Mouse (Mus musculus): ENCODE data around the gene Zcchc3. TPM values are rescaled to one million over a fixed set of nuclear protein-coding genes. Genes with fewer than 3 reads are reported as not detected.

Zcchc3 gene
- polyA plus RNA-seq (2015; fragmentation: Nextera tagmentation; extraction: Ambion mirVana), result 15.7 and 18.1 TPM in 2 replicates

GRCm38 (mm10) chr2:152414591-152415165 lies at the start of gene Zcchc3:
Gene Zcchc3 (minus strand): TSS chr2:152415027.
- Histone ChIP-seq H3K9ac (ENCODE audit: low read depth, low read length) (peak within 1 kb of the TSS; percentile 97), H3K4me1 (replicated peaks; ENCODE audit: control insufficient read depth, insufficient read depth, low read length) (no peaks in the 10 kb centered on the region; the same call in 1 of the 2 replicates), H3K36me3 (ENCODE audit: control insufficient read depth, insufficient read depth) (no peaks in the 10 kb centered on the region), H3K27ac (ENCODE audit: low read depth, low read length) (peak within 1 kb of the TSS; percentile 94), H3K27me3 (replicated peaks; ENCODE audit: control insufficient read depth, insufficient read depth, low read length) (no peaks in the 10 kb centered on the region), H3K9me3 (ENCODE audit: control insufficient read depth) (no peaks in the 10 kb centered on the region; the same call in 1 of the 2 replicates), H3K4me2 (replicated peaks; ENCODE audit: low read depth) (peak within 1 kb of the TSS; percentile 86), H3K4me3 (ENCODE audit: low read depth, low read length) (peak within 1 kb of the TSS; percentile 90)
- peak; percentile 76 for ATAC-seq
- WGBS, result under 1% methylated on average over 63 of the region's 65 CpGs
- TF ChIP-seq CTCF (IDR thresholded peaks at IDR 0.05; ENCODE audit: low read depth), result no peak

GRCm38 (mm10) chr2:152459241-152459640 lies 44.4 kb upstream of the Zcchc3 start:
- no peak for ATAC-seq
- WGBS, result 46% methylated on average over 13 of the region's 13 CpGs
- Histone ChIP-seq H3K36me3 (ENCODE audit: control insufficient read depth, insufficient read depth) (no peaks in the 10 kb centered on the region), H3K27me3 (replicated peaks; ENCODE audit: control insufficient read depth, insufficient read depth, low read length) (peaks cover 3% of the 10 kb centered on the region; the same call in 1 of the 2 replicates), H3K9me3 (ENCODE audit: control insufficient read depth) (no peaks in the 10 kb centered on the region), H3K4me3 (ENCODE audit: low read depth, low read length) (no peak overlapping the region), H3K4me1 (replicated peaks; ENCODE audit: control insufficient read depth, insufficient read depth, low read length) (no peaks in the 10 kb centered on the region), H3K4me2 (replicated peaks; ENCODE audit: low read depth) (no peak overlapping the region), H3K27ac (ENCODE audit: low read depth, low read length) (no peak overlapping the region), H3K9ac (ENCODE audit: low read depth, low read length) (no peak overlapping the region)
- no peak for TF ChIP-seq CTCF (IDR thresholded peaks at IDR 0.05; ENCODE audit: low read depth)

GRCm38 (mm10) chr2:152452101-152452781 lies 37.4 kb upstream of the Zcchc3 start:
- 0 out of 2 replicates have a peak, but pooled peaks cover under 1% of the 10 kb centered on the region for H3K27me3 ChIP-seq (replicated peaks; ENCODE audit: control insufficient read depth, insufficient read depth, low read length)
- ATAC-seq, result no peak
- no peak overlapping the region for H3K9ac ChIP-seq (ENCODE audit: low read depth, low read length)
- H3K4me1 ChIP-seq (replicated peaks; ENCODE audit: control insufficient read depth, insufficient read depth, low read length), result no peaks in the 10 kb centered on the region
- H3K36me3 ChIP-seq (ENCODE audit: control insufficient read depth, insufficient read depth), result no peaks in the 10 kb centered on the region
- no peak for TF ChIP-seq CTCF (IDR thresholded peaks at IDR 0.05; ENCODE audit: low read depth)
- WGBS, result 70% methylated on average over 4 of the region's 4 CpGs
- H3K4me3 ChIP-seq (ENCODE audit: low read depth, low read length), result no peak overlapping the region
- H3K4me2 ChIP-seq (replicated peaks; ENCODE audit: low read depth), result no peak overlapping the region
- H3K27ac ChIP-seq (ENCODE audit: low read depth, low read length), result no peak overlapping the region
- no peaks in the 10 kb centered on the region for H3K9me3 ChIP-seq (ENCODE audit: control insufficient read depth)

- H3K27me3 ChIP-seq (replicated peaks; ENCODE audit: control insufficient read depth, insufficient read depth, low read length), result 0 out of 2 replicates have a peak, but pooled peaks cover 3% of the 10 kb centered on the region
- no peaks in the 10 kb centered on the region for H3K4me1 ChIP-seq (replicated peaks; ENCODE audit: control insufficient read depth, insufficient read depth, low read length)
- no peak overlapping the region for H3K4me3 ChIP-seq (ENCODE audit: low read depth, low read length)
- H3K4me2 ChIP-seq (replicated peaks; ENCODE audit: low read depth), result no peak overlapping the region
- H3K27ac ChIP-seq (ENCODE audit: low read depth, low read length), result no peak overlapping the region
- no peaks in the 10 kb centered on the region for H3K36me3 ChIP-seq (ENCODE audit: control insufficient read depth, insufficient read depth)
- H3K9me3 ChIP-seq (ENCODE audit: control insufficient read depth), result no peaks in the 10 kb centered on the region
- TF ChIP-seq CTCF (IDR thresholded peaks at IDR 0.05; ENCODE audit: low read depth), result peak; percentile 74
- WGBS, result 7% methylated on average over 5 of the region's 5 CpGs
- no peak overlapping the region for H3K9ac ChIP-seq (ENCODE audit: low read depth, low read length)
- ATAC-seq, result no peak
Observed at GRCm38 (mm10) chr2:152450241-152450640, 35.4 kb upstream of the Zcchc3 start.

- no peak overlapping the region for H3K9ac ChIP-seq (ENCODE audit: low read depth, low read length)
- H3K36me3 ChIP-seq (ENCODE audit: control insufficient read depth, insufficient read depth), result no peaks in the 10 kb centered on the region
- WGBS, result 23% methylated on average over 5 of the region's 5 CpGs
- ATAC-seq, result no peak
- no peak overlapping the region for H3K4me2 ChIP-seq (replicated peaks; ENCODE audit: low read depth)
- H3K4me1 ChIP-seq (replicated peaks; ENCODE audit: control insufficient read depth, insufficient read depth, low read length), result no peaks in the 10 kb centered on the region
- H3K9me3 ChIP-seq (ENCODE audit: control insufficient read depth), result no peaks in the 10 kb centered on the region
- 0 out of 2 replicates have a peak, but pooled peaks cover 3% of the 10 kb centered on the region for H3K27me3 ChIP-seq (replicated peaks; ENCODE audit: control insufficient read depth, insufficient read depth, low read length)
- no peak overlapping the region for H3K4me3 ChIP-seq (ENCODE audit: low read depth, low read length)
- TF ChIP-seq CTCF (IDR thresholded peaks at IDR 0.05; ENCODE audit: low read depth), result no peak
- H3K27ac ChIP-seq (ENCODE audit: low read depth, low read length), result no peak overlapping the region
Observed at GRCm38 (mm10) chr2:152447461-152447860, 32.6 kb upstream of the Zcchc3 start.

GRCm38 (mm10) chr2:152446642-152447041 lies 31.8 kb upstream of the Zcchc3 start:
- H3K9me3 ChIP-seq (ENCODE audit: control insufficient read depth), result no peaks in the 10 kb centered on the region
- no peak overlapping the region for H3K27ac ChIP-seq (ENCODE audit: low read depth, low read length)
- WGBS, result 56% methylated on average over 2 of the region's 2 CpGs
- H3K4me3 ChIP-seq (ENCODE audit: low read depth, low read length), result no peak overlapping the region
- H3K4me2 ChIP-seq (replicated peaks; ENCODE audit: low read depth), result no peak overlapping the region
- no peak for TF ChIP-seq CTCF (IDR thresholded peaks at IDR 0.05; ENCODE audit: low read depth)
- no peaks in the 10 kb centered on the region for H3K36me3 ChIP-seq (ENCODE audit: control insufficient read depth, insufficient read depth)
- no peak for ATAC-seq
- 0 out of 2 replicates have a peak, but pooled peaks cover 3% of the 10 kb centered on the region for H3K27me3 ChIP-seq (replicated peaks; ENCODE audit: control insufficient read depth, insufficient read depth, low read length)
- H3K9ac ChIP-seq (ENCODE audit: low read depth, low read length), result no peak overlapping the region
- no peaks in the 10 kb centered on the region for H3K4me1 ChIP-seq (replicated peaks; ENCODE audit: control insufficient read depth, insufficient read depth, low read length)

Data from intestine, postnatal 0 days (tissue).